Mouse (Mus musculus) v-Abl transformed pro-B cells (cell line): ENCODE data around the gene Rabggta.

Experiments
- in situ Hi-C, 2 experiments: fragments of 400-800 bp; cut with MboI; formaldehyde crosslinking; loops; one replicate each; pipeline ENCODE4 v1.15.1; 2025; ENCODE audit not compliant: unreplicated experiment in 2 of 2

Rabggta gene

DNA sequence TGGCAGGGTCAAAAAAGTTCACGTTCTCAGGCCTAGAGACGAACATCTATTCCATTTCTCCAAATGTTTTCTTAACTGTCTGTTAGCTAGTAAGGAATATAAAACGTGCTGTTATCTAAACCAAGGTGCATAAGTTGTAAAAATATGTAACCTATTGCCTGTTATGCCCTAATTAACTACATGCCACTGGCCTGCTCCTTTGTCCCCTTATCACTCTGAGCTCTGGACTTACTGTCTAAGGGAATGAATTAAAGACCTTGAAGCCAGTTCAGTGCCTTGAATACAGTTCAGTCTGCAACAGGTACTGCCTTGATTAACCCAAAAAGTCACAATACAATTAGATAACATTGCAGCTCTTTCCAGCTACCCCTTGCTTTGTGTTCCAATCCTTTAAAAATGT lies 13.3 kb upstream of the Rabggta start:
- in situ Hi-C loops, result no loop called here

DNA sequence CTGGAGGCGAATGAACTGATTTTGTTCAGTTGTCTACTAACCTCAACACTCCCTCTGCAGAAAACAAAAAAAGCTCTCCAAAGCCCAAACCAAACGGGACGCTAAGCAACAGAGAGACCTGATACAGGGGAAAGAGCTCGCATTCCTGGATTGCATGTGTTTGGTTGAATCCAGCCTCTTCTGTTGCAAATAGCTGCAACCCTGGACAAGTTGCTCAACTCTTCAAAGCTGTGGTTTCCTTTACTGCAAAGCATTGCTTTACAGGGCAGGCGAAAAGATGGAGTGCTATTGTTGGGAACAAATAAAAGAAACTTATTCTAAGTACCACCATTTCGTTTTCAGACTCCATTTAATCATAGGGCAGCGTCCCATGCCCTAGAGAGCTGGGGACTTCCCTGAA lies 12.8 kb upstream of the Rabggta start:
- in situ Hi-C loops, result no loop called here

DNA sequence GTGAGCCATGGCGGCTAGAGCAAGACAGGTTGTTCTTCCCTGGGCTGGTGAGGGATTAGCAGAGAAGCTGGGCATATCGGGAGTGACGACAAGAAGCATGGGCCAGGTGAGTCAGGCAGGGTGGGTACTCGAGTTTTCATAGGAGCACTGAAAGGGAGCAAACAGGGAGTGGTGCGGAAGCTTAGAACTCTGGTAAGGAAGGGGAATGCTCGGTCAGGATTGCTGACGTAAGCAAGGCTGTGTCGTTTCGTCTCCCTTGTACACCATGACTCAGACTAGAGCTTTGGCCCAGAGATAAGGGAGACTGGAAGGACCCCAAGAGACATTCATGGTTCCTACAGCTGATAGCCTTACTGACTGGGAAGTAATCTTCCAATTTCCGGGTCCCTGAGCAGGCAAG lies 11.8 kb upstream of the Rabggta start:
- in situ Hi-C loops, result no loop called here

DNA sequence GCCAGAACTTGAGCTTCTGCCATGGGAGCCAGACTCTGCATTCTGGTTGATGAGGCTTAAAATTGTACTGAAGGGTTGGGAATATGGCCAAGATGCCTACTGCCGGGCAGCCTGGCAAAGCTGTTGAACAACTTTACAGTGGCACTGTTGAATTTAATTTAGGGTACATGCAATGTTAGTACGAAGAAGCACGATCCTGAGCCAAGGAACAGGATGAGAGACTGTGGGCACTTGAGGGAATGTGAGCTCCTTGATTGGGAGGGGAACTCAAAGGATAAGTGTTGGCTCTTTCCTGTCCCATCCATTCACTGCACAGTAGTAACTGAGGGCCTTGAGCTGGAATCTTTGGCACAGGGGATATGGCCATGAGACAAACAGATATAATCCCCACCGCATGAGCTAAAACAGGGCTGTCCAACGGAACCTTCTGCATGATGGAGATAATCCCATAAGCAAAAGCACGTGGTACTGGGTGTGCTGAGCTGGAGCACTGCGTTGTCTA lies 8.5 kb upstream of the Rabggta start:
- in situ Hi-C loops, result no loop called here

DNA sequence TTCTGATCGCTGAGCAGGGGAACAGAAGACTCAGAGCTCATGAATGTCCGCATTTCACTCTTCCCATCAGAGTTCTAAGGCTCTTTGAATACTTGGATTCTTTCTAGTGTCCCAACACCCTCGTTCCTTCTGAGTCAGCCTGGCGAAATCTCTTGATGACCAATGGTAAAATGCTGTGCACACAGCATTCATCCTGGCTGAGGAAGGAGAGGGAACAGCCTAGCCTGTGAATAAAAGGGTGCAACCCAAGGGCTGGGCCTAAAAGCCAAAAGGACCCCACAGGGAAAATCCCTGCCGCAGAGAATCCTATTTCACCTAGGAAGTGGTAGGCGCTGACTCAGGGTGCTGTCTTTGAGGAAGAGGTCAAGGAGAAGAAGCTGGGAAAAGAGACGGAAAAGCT lies 8.1 kb upstream of the Rabggta start:
- in situ Hi-C loops, result no loop called here

DNA sequence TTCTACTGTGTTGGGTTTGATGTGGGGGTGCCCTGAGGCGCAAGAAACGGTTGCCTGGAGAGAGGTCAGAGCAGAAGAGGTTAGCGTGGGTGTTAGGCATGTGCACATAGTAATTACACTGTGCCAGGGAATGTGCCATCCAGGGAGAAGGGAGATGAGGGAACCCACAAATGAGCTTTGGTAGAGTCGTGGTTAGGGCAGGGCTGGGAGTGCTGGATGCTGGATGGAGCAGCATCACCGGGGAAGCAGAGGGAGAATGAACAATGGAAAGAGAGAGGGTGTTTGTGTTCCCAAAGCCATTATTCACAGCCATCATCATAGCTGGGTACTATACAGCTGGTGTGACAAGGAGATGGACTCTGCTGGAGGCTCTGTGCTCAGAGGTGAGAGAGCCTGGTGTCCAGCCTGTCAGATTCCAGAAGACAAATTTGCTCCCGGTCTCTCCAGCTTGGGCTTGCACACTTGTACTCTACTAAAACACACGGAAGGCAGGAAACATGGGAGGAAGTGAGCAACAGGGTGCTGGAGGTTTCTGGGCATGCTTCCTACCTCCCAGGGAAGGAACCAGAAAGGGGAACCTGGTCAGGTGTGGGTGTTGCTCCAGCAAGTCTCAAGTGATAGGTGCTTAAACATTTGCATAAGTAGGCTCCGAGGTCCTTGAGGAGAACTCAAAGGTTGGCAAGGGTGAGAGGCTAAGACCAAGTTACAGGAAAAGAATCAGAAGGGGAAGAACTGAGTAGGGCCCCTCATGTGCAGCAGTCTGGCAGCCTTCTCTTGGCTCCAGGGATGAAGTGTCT lies 6.0 kb upstream of the Rabggta start:
- in situ Hi-C loops, result no loop called here

DNA sequence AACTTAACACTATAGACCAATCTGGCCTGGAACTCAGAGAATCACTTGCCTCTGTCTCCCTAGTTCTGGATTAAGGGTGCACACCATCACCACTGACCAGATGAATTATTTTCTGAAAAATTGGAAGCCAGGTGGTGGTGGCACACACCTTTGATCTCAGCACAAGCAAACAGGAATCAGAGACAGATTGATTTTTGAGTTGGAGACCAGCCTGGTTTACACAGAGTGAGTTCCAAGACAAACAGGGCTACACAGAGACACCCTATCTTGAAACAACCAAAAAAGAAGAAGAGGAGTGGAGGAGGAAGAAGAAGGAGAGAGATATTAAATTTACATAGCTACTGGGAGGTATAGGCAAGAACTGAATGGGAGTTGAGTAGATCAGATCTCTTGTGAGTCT lies 4.2 kb upstream of the Rabggta start:
- in situ Hi-C loops, result no loop called here

DNA sequence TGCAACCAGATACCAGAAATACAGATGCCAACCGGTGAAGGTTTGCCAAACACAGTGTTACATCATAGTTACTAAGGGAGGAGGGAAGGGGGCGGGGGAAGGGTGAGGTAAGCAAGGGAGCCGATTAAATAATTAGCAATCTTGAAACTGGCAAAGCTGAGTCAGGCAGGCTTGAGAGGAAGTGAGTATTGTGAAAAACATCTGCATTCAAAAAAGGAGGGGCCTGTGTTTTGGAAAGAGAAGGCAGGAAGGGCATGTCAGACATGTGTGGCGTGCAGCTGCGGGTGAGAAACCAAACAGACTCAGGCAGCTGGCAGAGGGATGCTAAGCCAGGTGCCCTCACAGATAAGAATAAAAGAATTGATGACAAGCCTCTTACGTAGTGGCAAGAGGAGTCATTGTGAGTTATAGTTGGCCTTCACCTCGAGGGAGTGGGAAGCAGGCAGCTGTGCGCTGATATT lies 2.4 kb upstream of the Rabggta start:
- in situ Hi-C loops, result no loop called here

DNA sequence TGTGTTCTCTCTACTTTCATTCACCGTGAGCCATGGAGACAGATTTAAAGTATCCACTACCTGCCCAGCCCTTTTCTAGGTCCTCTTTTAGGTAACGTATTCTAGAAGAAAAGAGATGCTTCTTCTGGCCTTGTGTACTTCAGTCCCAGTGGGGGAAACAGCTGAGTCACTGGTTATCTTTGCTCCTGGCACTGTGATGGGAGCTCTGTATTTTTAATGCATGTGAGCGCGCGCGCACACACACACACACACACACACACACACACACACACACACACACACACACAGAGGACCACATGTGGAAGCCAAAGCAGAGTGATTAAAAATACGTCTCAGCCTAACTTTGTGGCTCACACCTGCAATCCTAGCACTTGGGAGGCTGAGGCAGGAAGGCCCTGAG lies 1.4 kb upstream of the Rabggta start:
- in situ Hi-C loops, result no loop called here

DNA sequence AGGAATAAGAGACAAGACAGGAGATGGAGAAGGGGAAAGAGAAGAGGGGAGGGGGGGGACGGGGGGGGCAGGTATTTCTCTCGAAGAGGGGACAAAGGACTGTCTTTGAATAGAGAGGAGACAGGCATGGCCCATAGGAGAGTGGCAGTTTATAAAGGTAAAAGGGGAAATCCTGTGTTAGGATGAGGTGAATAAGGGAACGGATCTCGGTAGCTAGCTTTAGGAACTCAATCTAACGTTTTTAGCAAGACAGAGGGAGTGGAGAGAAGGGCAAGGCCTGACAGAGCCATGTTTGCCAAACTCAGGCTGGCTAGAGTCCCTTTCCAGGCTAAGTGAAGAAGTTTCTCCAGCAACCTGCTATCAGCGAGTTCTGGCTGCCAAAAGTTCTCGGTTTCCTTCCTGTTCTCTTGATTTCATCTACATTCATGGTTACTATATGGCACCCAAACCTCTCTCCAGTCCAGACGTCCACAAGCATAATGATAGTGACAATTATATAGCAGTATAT lies 429 bp upstream of the Rabggta start:
- in situ Hi-C loops, result no loop called here

DNA sequence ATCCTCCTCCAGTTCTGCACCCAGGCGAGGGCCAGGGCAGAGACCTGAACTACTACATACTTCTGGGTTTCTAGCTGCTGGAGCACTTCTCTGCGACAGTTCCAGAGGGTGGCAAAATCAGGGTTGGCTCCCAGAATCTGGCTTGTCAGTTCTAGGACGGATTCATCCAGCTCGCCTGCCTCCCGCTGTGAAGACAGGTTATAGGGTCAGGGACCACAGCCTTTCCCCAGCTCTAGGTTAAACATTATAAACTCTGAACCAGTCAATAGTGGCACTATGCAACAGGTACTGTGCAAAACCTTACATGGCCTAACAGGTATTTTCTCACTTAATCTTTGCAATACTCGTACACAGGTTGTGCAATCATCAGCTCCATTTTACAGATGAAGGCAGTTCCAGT lies 987 bp downstream of the Rabggta start:
- in situ Hi-C loops, result no loop called here

DNA sequence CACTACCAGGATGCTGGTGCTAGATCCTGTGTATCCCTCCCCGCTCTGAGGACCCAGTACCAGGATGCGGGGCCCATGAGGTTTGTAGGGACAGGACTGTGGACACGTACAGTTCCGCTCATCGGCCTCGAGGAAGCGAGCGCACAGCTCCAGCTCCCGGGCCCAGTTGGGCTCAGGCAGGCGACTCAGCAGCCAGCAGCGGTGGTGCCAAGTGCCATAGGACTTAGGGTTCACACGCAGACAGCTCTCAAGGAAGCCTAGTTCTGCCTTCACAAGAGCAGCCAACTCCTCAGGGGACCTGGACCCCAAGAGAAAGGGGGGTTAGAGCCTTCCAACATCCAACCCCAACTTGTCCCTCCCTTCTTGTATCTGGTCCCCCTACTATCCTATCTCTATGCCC lies 1.4 kb downstream of the Rabggta start:
- in situ Hi-C loops, result no loop called here

DNA sequence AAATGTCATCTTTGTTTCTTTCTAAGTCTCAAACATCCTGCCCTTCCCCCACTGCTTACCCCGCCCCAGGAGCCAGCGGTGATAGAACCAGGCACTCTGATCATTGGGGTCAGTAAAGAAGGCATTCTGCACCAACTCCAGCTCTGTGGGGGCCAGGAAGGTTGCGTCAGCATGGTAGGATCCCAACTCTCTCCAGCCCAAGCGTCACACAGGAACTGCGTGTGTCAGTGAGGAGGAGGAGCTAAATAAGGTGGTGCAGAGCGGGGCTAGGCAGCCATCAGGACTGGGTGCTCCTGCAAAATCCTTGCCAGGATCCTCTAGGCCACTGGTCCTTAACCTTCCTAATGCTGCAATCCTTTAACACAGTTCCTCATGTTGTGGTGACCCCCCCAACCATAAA lies 2.3 kb downstream of the Rabggta start:
- in situ Hi-C loops, result no loop called here

DNA sequence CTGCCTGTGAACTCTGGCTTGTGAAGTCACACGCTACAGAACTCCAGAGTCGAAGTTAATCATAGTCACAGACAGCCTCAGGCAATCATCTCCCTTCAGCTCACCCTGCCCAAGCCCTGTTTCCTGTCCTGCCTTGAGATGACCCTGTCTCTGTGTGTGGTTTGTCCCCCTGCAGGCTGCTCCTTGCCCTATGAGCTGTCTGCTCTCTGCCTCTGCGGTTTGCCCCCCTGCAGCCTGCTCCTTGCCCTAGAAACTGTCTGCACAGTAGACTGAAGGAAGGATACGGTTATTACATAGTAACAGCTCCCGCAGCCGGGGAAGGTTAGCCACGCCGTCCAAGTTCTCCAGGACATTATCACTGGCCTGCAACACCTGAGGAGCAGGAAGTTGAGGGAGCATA lies 5.2 kb downstream of the Rabggta start:
- in situ Hi-C loops, result no loop called here

DNA sequence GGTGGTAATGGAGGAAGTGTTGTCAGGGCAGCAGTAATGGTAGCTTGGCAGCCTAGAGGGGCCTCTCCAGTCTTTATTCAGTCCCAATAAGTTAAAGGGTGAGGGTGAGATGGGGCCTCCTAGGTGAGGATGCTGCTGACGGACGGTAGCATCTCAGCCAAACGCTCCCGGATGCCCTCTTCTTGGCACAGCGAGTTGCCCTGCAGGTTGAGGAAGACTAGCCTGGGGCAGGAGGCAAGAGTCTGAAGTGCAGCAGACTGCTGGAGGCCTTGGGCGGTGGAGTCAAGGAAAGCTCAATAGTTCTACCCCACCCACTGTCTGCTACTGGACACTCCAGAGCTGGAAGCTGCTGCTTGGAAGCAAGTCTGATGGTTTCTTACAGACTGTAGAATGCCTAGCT lies 5.8 kb downstream of the Rabggta start:
- in situ Hi-C loops, result no loop called here

DNA sequence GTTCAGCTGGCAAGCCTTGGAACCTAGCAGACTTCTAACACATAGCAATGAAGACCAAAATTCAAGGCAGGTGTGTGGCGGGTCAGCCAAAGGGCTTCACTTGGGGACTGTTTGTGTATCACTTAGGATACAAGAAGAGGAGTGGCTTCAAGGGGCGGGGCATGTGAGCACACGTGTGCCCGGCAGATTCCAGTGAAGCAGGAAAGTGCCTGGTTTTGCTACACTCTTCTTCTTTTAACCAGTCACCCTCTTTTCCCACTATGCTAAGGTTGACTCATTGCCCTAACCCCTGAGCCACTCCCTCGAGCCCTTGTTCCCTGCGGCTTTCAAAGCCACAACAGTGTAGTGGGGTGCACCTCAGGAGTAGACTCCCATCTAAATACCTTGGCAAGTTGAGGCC lies 7.2 kb downstream of the Rabggta start:
- in situ Hi-C loops, result no loop called here

DNA sequence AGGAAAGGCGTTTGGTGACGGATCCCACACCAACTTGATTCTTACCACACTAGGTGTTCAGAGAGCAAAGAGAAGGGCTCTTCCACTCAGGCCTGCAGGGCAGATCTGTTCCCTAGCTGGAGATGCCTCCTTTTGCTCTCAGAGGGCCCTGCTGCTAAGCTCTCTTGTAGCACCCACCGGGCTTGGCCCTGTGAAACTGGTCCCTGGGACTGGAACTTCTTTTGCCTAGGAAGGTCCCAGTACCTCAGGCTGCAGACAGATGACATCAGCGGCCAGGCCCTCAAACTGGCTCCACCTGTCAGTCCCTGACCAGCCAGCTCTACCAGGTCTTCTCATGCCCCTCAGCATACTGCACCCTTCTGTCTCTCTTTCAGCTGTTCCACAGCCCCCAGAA lies 8.3 kb downstream of the Rabggta start, which contains the start of gene Tgm1:
Gene Tgm1 (minus strand): TSS at position 198 of the 394 bp plus-strand sequence.
- in situ Hi-C loops, result no loop called here

DNA sequence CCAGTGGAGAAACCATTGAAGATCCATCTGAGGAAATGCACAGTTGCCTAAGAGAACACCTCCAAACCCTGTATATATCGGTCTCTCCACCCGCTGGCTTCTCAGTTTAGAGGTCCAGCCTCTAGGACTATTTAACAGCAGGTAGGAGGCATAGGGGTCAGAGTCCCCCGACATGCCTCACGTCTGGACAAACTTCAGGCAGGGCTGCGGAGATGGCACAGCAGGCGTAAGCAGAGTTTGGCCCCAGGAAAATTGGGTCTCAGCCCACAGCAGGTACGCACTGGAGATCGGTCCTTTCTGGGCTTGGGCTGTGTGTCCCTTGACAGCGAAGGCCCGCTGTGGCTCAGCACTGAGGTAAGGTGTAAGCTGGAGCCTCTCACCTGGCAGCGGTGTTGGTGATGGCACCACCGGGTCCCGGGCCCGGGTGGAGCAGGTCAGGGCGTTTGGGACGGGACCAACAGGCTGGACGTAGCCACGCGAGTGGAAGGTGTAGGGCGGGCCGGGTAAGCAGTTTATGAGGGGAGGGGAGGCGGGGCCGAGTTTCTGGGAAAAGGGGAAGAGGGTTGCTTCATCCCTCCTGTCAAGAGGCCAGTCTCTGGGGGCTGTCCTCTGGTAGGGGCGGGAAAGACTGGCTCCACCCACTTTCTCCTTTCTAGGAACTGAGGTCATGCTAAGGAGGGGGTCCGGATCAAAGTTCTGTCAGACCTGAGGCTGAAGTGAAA lies 8.9 kb downstream of the Rabggta start:
- in situ Hi-C loops, result no loop called here

DNA sequence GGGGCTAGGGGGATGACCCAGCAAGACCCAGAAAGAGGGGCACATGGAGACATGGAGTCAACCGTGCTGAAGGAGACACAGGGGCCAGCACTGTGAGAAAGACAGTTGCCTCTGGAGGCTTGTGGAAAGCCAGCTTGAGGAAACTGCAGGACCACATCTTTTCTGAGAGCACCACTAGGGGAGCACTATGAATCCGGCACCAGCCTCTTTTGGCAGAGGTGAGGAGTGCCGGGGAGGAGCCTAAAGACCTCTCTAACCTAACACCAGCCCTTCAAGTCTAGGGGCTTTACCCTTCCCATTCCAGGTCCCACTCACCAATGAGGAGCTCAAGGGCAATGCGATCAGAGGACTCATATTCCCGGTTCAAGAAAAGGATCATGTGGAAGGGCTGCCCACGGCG lies 10.3 kb downstream of the Rabggta start:
- in situ Hi-C loops, result no loop called here

DNA sequence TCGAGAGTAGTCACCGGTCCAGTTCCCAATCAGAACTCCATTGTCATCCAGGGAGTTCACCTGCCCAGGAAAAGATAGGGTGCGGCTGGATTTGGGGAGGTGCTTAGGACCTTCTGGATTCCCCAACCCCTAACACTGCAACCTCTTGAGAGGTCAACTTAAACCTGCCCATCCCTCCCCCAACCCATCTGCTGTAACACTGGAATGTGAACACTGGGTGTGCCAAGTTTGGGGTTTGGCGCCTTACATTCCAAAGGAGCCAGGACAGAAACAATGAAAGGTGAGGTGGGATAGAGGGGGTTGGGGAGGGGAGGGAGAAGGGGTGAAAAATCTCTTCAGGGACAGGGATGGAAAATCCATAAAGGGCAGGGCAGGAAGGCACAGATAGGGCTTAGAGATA lies 12.6 kb downstream of the Rabggta start:
- in situ Hi-C loops, result no loop called here

DNA sequence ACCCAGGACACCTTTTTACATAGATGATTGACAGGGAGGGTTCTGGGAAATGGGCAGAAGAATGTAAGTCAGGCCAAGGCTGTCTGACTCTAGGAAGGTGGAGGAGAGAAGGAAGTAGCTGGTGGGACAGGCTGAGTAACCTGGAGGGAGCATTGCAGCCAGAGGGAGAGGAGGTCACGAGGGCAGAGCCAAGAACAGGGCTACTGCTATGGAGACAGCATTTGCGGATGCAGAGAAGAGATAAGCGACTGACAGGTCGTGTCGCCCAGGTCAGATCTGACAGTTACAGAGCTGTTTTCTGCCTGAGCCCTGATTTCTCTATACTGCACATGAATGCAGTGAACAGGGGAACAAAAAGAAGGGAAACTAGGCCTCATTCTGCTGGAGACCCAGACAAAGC lies 14.7 kb downstream of the Rabggta start:
- in situ Hi-C loops, result no loop called here
